Mouse (Mus musculus) adrenal gland, postnatal 10 days (tissue): ENCODE results near the gene Tubb3. TPM values are rescaled to one million over a fixed set of nuclear protein-coding genes. Genes with fewer than 3 reads are reported as not detected.
"Not testable (repeated sequence)": the region's sequence is repeated elsewhere in the genome, so short reads cannot be mapped to it uniquely, and the experiment has no call there.

Experiments used
- DNase-seq: peaks from one replicate; pipeline ENCODE4 v3.0.0; 2021; ENCODE audit warnings: mixed read lengths
- total RNA-seq, 2 experiments: library from RNA; stranded (reverse); gene quantifications; 2 replicates each; pipeline ENCODE4 v1.2.3; 2021

Gene Tubb3
- total RNA-seq, 2 experiments from 2014 or later = 29.3 to 74.9 TPM

- DNase-seq = no peak
These were observed 1.4 kb downstream of the Tubb3 start for GRCm38 (mm10) chr8:123412560-123413170.

GRCm38 (mm10) chr8:123414255-123414654, 3.0 kb downstream of the Tubb3 start:
- DNase-seq = no peak

- not testable (repeated sequence) for DNase-seq
These were observed 3.9 kb downstream of the Tubb3 start for GRCm38 (mm10) chr8:123414997-123415696.

- no peak for DNase-seq
These were observed 5.0 kb downstream of the Tubb3 start for GRCm38 (mm10) chr8:123415967-123416943.

- no peak for DNase-seq
These were observed 5.8 kb downstream of the Tubb3 start for GRCm38 (mm10) chr8:123416944-123417555.

- no peak for DNase-seq
These were observed 8.5 kb downstream of the Tubb3 start for GRCm38 (mm10) chr8:123419711-123420110.

GRCm38 (mm10) chr8:123420525-123421281, 9.5 kb downstream of the Tubb3 start:
- DNase-seq = no peak

- no peak for DNase-seq
These were observed 10.1 kb downstream of the Tubb3 start for GRCm38 (mm10) chr8:123421325-123421724.

- peak; percentile 81 for DNase-seq
These were observed 11.0 kb downstream of the Tubb3 start for GRCm38 (mm10) chr8:123422056-123422780.

GRCm38 (mm10) chr8:123422781-123423159, 11.5 kb downstream of the Tubb3 start:
- DNase-seq = no peak

- DNase-seq = no peak
These were observed 12.2 kb downstream of the Tubb3 start, which contains the start of gene Def8 for GRCm38 (mm10) chr8:123423441-123423840. Def8 (plus strand) TSS chr8:123423527.

- no peak for DNase-seq
These were observed 15.6 kb downstream of the Tubb3 start for GRCm38 (mm10) chr8:123426511-123427509.

- DNase-seq = no peak
These were observed 16.5 kb downstream of the Tubb3 start for GRCm38 (mm10) chr8:123427639-123428275.

GRCm38 (mm10) chr8:123428343-123428893, 17.2 kb downstream of the Tubb3 start:
- DNase-seq = no peak

- no peak for DNase-seq
These were observed 17.9 kb downstream of the Tubb3 start for GRCm38 (mm10) chr8:123428939-123429721.

- DNase-seq = not testable (repeated sequence)
These were observed 18.4 kb downstream of the Tubb3 start for GRCm38 (mm10) chr8:123429722-123430013.

- DNase-seq = not testable (repeated sequence)
These were observed 19.7 kb downstream of the Tubb3 start for GRCm38 (mm10) chr8:123430936-123431335.
